ENCODE assay signal across 17 mouse cellular contexts in genomic region chr2:82064671-82065070, GRCm38 (mm10). TPM values are rescaled to one million over a fixed set of nuclear protein-coding genes. Genes with fewer than 3 reads are reported as not detected.
DNase-seq lines count a peak whose midpoint lies in the region; ATAC-seq and TF ChIP-seq lines count a peak whose summit lies in the region.
"Had no signal": no experiment of that assay in that cellular context is flagged by ENCODE, and none has a peak within 500 bp of the region (broad histone marks: within the 10 kb centered on the region; RNA-seq: fewer than 3 reads in every experiment).

No protein-coding gene starts in this region.

- TF ChIP-seq CTCF in layer of hippocampus, adult 2 months (conservative IDR thresholded peaks at IDR 0.05) = peak; percentile 80

- H3K27me3 ChIP-seq in embryonic facial prominence, embryonic 11.5 days (ENCODE audit: control insufficient read depth, insufficient read depth, low read length) = no peaks in the 10 kb centered on the region
- H3K27me3 ChIP-seq in embryonic facial prominence, embryonic 10.5 days (replicated peaks; ENCODE audit: low read depth, poor library complexity, severe bottlenecking) = no peaks in the 10 kb centered on the region
- H3K27me3 ChIP-seq: forebrain, embryonic 12.5 days; hindbrain, embryonic 12.5 days; kidney, embryonic 15.5 days had no signal

- no peaks in the 10 kb centered on the region for H3K9me3 ChIP-seq in embryonic facial prominence, embryonic 11.5 days (replicated peaks; ENCODE audit: control insufficient read depth, low read length)
- H3K9me3 ChIP-seq in embryonic facial prominence, embryonic 10.5 days = no peaks in the 10 kb centered on the region
- H3K9me3 ChIP-seq: forebrain, embryonic 12.5 days; hindbrain, embryonic 12.5 days; kidney, embryonic 15.5 days; midbrain, embryonic 10.5 days had no signal

- no peaks in the 10 kb centered on the region for H3K4me1 ChIP-seq in embryonic facial prominence, embryonic 11.5 days (ENCODE audit: control insufficient read depth, insufficient read depth, low read length)
- no peaks in the 10 kb centered on the region for H3K4me1 ChIP-seq in embryonic facial prominence, embryonic 10.5 days
- H3K4me1 ChIP-seq: forebrain, embryonic 12.5 days; hindbrain, embryonic 12.5 days; kidney, embryonic 15.5 days; midbrain, embryonic 10.5 days had no signal

- H3K4me2 ChIP-seq in embryonic facial prominence, embryonic 11.5 days (ENCODE audit: low read depth, low read length) = no peak overlapping the region
- H3K4me2 ChIP-seq: forebrain, embryonic 12.5 days; heart, embryonic 11.5 days; hindbrain, embryonic 12.5 days; kidney, embryonic 15.5 days had no signal

- no peak for ATAC-seq in embryonic facial prominence, embryonic 11.5 days (replicated peaks; ENCODE audit: insufficient number of reproducible peaks, low FRiP score, low TSS enrichment, low read depth)

- H3K4me3 ChIP-seq in embryonic facial prominence, embryonic 11.5 days (ENCODE audit: low read depth, low read length) = no peak overlapping the region
- no peak overlapping the region for H3K4me3 ChIP-seq in embryonic facial prominence, embryonic 10.5 days
- no peak overlapping the region for H3K4me3 ChIP-seq in layer of hippocampus, adult 2 months
- H3K4me3 ChIP-seq: forebrain, embryonic 12.5 days; hindbrain, embryonic 12.5 days; kidney, embryonic 15.5 days; midbrain, embryonic 10.5 days had no signal

- H3K27ac ChIP-seq in embryonic facial prominence, embryonic 11.5 days (replicated peaks; ENCODE audit: low read depth, low read length) = no peak overlapping the region
- H3K27ac ChIP-seq in embryonic facial prominence, embryonic 10.5 days (replicated peaks) = no peak overlapping the region
- H3K27ac ChIP-seq in layer of hippocampus, adult 2 months = no peak overlapping the region
- H3K27ac ChIP-seq: forebrain, embryonic 12.5 days; hindbrain, embryonic 12.5 days; kidney, embryonic 15.5 days; midbrain, embryonic 10.5 days had no signal

- WGBS in embryonic facial prominence, embryonic 11.5 days = 39% methylated on average over 5 of the region's 5 CpGs
- WGBS in embryonic facial prominence, embryonic 10.5 days = 40% methylated on average over 5 of the region's 5 CpGs

- no peaks in the 10 kb centered on the region for H3K36me3 ChIP-seq in embryonic facial prominence, embryonic 11.5 days (replicated peaks; ENCODE audit: control insufficient read depth, insufficient read depth, low read depth, low read length)
- no peaks in the 10 kb centered on the region for H3K36me3 ChIP-seq in embryonic facial prominence, embryonic 10.5 days (replicated peaks)
- H3K36me3 ChIP-seq: forebrain, embryonic 12.5 days; hindbrain, embryonic 12.5 days; kidney, embryonic 15.5 days; midbrain, embryonic 10.5 days had no signal

- DNase-seq in embryonic facial prominence, embryonic 11.5 days (ENCODE audit: low spot score) = peak; percentile 57
- no peak for DNase-seq in embryonic facial prominence, embryonic 10.5 days (ENCODE audit: low spot score)
- DNase-seq in layer of hippocampus, adult 2 months (ENCODE audit: low spot score in 2 of 2) = no peak
- no peak for DNase-seq in layer of hippocampus, adult 8-10 months (ENCODE audit: low spot score in 2 of 2)
- DNase-seq in 416B (ENCODE audit: low read depth) (peak; percentile 37), adipocyte (ENCODE audit: low spot score) (peak; percentile 29)
- no peak for DNase-seq in frontal cortex, postnatal 10 days (ENCODE audit: low spot score in 2 of 2)
- DNase-seq in spleen, postnatal 36 days (ENCODE audit: low spot score in 2 of 2) = no peak
- DNase-seq: cerebellum, adult 11 months; left cerebral cortex, postnatal 4 days; thymus, adult 2 months had no signal

- no peak overlapping the region for H3K9ac ChIP-seq in embryonic facial prominence, embryonic 11.5 days (replicated peaks; ENCODE audit: low read length)
- H3K9ac ChIP-seq: forebrain, embryonic 12.5 days; hindbrain, embryonic 12.5 days; kidney, embryonic 15.5 days had no signal

RNA-seq across cellular contexts. Expression of gene Zfp804a, which starts 11.6 kb away (rescaled TPM):
- 0.91 and 0.93 TPM in 2 replicates for polyA plus RNA-seq in embryonic facial prominence, embryonic 11.5 days (2014; fragmentation: Nextera tagmentation; extraction: Ambion mirVana)
- 0.16 and 0.18 TPM in 2 replicates for polyA plus RNA-seq in embryonic facial prominence, embryonic 10.5 days (2016; fragmentation: Nextera tagmentation; extraction: Ambion mirVana)
- 10 to 100 TPM; 21.5 to 24.4 TPM for total RNA-seq in layer of hippocampus, adult 2 months (2021)
- 10 to 100 TPM; 18.2 to 24.8 (median 20.2) TPM for total RNA-seq in layer of hippocampus, adult 8-10 months (2022)
- total RNA-seq: gastrocnemius, adult 8-10 months had no signal
- polyA plus RNA-seq: thymus, adult 2 months had no signal

Comparison
In these comparisons a context has a peak if more than half of its experiments do, and no peak if none do; other contexts are left out.
1. DNase-seq: peak in embryonic facial prominence, embryonic 11.5 days (single experiment), 416B (single experiment) and adipocyte (single experiment); none in embryonic facial prominence, embryonic 10.5 days (single experiment), layer of hippocampus, adult 2 months (0 of 2), layer of hippocampus, adult 8-10 months (0 of 2), frontal cortex, postnatal 10 days (0 of 2) and spleen, postnatal 36 days (0 of 2).